Mouse (Mus musculus): Measurements from ENCODE around the gene Crabp2. TPM values are rescaled to one million over a fixed set of nuclear protein-coding genes. Genes with fewer than 3 reads are reported as not detected.

The Crabp2 gene
- polyA plus RNA-seq, 2 experiments from 2014 or later, result not detected

DNA sequence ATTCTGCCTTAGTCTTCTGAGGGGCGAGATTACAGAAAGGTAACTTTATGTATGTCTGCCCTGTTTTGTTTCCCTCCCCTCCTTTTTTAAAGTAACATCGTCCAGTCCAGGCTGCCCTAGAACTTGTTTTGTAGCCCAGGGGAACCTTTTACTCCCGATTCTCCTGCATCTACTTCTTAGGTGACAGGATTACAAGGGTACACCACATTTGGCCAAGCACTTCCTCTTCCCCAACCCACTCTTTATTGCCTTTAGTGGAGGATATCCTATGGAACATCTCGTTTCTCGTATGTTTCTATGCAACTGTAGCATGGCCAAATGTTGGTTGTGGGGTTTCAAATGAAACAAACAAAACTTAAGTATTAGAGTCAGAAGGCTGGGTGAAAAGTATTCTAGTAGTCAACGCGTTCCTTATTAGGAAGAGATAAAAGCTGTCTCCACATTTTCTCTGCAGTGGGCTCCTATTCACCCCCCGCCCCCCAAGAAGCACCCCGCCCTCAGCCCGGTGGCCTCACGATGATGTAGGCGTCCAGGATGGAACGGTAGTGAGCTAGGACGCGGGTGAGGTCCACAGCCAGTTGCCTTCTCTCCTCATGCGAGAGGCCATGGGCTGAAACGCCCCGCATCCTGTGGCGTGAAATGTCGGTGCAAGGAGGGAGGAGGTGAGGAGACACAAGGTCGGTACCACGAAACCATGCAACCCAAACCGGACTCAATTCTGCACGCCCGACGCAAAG lies 19.0 kb upstream of the Crabp2 start:
- no peak for ATAC-seq

DNA sequence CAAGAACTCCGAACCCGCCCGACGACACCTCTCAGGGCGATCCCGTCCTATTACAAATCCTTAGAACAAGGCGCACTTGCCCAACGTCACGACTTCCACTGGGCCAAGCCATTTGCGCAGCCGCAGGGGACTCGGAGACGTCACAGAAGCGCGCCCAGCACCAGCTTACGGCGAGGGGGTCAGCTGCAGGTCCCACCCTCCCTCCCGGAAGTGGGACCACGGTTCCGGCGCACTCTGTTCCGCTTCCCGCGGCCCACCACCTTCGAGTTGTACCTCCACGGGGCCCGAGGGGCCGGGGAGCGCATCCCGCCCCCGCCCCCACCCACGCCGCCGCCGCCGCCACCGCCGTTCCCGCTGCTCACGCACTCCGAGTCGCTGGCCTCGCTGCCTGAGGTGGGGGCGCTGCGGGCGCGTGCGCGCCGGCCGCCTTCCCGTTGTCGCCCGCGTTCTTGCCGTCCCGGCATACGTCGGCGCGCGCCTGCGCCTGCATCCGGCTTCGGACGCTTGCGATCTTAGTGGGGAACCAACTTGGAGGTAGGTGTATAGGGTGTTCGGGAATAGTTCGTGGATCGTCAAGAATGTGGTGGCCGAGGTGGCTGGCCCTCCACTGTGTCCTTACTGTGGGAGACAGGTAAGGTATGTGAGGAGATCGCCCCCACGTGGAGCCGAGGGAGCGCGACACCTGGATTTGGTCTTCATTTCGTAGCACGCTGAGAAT lies 18.2 kb upstream of the Crabp2 start, which contains the start of the genes Isg20l2 and Rrnad1:
TSS of gene Isg20l2 (plus strand) at position 237 of the 718 bp plus-strand sequence.
TSS of gene Rrnad1 (minus strand) at position 640 of the 718 bp plus-strand sequence.
- ATAC-seq, result peak; percentile 93

DNA sequence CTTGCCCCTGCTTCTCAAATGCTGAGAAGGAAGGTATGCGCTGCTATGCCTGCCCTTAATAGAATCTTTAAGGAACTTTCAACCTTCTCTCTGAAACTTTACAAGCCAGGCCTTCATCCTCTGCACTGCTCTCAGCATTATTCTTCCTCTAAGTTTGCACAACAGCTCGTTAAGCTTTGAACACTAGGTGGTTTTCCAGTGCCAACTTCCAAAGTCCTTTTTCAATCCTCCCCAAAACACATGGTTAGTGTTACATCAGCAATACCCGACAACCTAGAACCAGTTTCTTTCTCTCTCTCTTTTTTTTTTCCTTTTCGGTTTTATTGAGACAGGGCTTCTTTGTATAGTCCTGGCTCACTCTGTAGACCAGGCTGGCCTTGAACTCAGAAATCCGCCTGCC lies 14.4 kb upstream of the Crabp2 start:
- ATAC-seq, result no peak

- no peak for ATAC-seq
Measured at GRCm38 (mm10) chr3:87934501-87934900, 14.0 kb upstream of the Crabp2 start.

GRCm38 (mm10) chr3:87935201-87935600 lies 13.3 kb upstream of the Crabp2 start:
- no peak for ATAC-seq

DNA sequence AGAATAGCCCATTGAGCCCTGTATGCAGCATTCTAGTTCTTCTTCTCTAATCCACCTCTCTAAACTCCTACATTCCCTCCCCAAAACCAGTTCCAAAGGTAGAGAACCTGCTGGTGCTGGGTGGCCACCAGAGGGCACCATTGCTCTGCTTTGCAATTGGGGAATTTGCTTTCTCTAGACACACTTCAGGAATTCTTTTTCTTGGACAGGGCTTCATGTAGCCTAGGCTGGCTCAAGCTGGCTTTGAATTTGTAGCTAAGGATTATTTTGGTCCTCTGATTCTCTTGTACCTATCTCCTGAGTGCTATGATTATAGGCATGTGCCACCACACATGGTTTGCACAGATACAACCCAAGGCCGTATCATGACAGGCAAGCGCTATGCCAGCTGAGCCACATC lies 12.7 kb upstream of the Crabp2 start:
- no peak for ATAC-seq

- no peak for ATAC-seq
Measured at GRCm38 (mm10) chr3:87940611-87941010, 7.9 kb upstream of the Crabp2 start.

DNA sequence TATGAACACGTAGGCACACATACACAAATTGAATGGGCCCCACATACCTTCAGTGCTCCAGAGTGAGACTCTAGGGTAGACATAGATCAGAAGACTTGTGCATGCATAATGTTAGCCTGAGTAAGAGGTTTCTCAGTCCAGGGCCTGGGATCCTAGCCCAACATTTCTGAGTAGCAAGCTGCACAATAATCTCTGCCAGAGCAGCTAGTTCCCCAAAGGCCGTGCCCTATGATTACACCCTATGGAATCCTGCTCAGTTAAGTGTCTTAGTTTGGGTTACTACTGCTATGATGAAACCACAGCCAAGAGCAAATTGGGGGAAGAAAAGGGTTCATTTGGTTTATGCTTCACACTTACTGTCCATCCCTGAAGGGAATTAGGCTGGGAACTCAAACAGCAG lies 6.0 kb upstream of the Crabp2 start:
- no peak for ATAC-seq

GRCm38 (mm10) chr3:87943586-87943985 lies 4.9 kb upstream of the Crabp2 start:
- no peak for ATAC-seq

DNA sequence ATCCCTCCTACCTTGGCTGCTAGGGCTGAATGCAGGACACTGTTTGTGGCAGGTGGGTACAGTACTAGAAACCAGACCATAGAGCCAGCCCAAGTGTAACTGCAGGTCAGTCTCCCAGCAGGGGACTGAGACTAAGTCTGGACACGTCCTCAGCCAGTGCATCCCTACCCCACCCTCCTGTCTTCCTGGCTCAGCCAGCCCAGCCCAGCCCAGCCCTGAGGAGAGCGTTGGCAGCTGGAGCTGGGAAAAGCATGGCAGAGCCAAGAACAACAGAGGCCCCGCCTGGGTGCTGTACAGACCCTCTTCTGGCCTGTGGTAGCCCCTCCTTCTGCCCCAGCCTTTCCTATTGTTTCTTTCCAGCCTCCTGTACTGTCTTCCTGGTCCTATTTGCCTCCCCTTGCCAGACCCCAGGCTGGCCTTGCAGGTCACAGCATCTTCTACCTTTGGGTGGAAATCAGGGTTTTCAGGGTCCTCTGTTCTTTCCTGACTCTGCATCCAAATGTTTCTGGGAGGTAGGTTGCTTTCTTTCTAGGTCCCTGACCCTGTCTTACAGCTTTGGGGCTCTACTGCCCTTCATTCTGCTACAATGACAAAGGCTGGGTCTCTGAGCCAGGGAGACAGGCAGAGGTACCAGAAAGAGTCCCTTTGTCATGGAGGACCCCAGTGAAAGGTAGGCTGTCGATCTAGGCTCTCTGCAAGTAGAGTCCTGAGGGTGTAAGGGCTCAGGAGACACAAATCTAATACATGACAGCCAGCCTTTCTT lies 3.4 kb upstream of the Crabp2 start:
- ATAC-seq, result no peak

DNA sequence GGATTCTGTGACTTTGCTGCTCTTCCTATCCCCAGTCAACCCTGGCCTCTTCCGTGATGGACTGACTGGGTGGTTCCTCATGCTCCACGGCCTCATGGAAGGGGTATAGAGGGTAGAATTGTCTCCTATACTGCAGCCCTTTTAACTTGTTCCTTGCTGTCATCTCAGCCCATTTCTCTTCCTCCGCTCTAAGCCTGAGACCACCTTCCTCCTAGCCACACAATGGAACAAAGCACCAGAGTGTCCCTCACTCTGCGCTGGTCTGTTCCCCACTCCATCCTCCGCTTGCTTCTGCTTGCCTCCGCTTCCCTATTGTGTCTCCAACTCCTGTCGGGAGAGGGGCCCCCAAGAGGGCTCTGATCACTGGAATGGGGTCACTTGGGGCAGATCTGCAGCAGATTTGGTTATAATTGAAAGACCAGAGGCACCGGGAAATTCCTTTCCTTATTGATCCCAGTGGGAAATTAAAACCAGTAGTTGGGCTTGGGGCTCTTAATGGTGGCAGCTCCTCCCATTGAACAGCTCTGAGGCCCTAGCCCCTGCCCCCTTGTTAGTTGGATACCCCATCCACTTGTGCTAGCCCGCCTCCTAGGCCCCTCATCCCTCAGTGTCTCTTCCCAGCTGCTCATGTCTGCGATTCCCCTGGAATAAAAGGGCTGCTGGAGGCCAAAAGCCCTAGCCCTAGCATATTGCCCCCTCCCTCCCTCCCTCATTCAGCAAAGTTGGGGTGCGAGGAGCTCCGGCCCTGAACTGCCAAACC lies 2.5 kb upstream of the Crabp2 start:
- no peak for ATAC-seq

GRCm38 (mm10) chr3:87946541-87946860 lies 2.0 kb upstream of the Crabp2 start:
- ATAC-seq, result no peak

DNA sequence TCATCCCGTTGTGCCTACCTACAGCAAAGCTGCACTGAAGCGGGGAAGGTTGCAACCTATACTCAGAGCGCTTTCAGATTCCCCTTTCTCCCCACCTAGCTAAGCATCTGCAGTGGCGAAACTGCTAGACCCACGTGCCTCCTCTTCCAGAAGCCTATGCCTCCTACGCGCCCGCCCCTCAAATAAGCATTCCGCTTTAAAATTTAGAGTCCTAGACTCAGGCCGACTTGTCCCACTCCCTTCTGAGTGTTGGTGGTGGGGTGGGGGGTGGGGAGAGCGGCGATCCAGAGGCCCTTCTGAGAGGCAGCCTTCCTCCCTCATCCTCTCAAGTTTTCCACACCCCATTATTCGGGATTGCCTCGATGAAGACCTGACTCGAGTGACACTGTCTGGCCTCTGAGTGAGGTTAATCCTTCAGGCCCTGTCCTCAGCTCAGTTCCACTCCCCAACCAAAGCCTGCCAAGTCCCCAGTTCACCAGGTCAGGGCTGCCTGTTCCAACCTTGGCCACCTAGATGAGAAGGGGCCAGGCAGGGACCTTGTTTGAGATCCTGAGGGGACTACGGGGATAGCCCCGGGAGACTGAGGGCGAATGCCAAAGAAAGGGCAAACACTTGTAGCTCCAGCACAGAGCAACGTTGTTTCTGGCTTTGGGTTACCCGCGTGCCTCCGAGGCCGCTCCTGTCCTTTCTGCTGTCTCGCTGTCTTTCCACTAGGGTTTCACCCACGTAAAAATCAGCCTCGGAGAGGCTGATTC lies 1.2 kb upstream of the Crabp2 start:
- ATAC-seq, result no peak

- no peak for ATAC-seq
Measured at GRCm38 (mm10) chr3:87947811-87948199, 661 bp upstream of the Crabp2 start.

DNA sequence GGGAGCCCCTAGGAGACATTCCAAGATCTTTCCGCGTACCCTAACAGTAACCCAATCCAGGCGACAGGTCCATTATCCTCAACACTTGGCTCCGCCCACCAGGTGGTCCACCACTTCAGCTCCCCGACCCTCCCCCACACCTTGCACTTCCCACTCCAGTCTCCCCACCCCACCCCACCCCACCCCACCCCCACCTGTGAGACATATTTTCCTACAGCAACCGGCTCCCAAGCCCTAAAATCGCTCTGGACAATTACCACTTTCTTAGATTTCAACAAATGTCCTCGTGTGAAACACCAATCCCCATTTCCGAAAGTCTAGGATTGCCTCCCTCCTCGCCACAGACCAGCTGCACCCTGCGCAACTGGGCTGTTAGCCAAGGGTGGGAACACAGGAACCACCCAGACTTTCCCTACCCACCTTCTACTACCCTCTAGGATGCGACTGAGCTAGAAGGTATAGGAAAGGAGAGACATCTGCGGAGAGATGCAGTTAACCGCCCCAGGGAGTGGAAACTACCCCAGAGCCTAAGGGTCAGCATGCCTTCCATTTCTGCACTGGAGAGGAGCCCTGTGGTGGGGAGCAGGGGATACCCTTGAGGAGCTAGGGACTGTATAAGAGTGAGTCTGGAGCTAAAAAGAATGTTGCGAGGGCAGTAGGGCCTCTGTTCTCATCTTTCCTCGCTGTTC lies 944 bp downstream of the Crabp2 start:
- no peak for ATAC-seq

DNA sequence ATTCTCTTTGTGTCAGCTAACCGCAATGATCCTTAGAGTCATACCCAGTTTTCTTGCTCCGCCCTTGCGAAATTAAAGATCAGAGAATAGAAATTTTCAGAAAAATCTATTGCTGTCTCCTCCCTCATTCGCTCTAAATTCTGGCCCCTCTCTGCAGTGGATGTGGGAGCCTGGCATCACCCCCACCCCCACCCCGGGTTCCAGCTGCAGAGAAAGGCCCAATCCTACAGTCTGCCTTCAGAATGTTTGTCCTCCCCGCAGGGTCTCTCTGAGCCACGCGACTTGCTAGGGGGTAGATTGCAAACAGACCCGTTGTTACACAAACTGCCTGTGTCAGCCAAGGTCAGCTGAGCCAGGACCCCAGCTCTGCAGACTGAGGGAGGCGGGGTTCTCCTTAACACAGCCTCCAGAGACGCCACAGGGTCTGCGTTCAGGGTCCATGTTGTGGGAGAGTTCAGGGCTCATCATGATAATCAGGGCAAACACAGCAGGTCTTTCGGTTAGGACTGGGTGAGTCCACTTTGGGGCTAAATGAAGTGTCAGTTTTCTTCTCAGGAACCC lies 1.6 kb downstream of the Crabp2 start:
- no peak for ATAC-seq

DNA sequence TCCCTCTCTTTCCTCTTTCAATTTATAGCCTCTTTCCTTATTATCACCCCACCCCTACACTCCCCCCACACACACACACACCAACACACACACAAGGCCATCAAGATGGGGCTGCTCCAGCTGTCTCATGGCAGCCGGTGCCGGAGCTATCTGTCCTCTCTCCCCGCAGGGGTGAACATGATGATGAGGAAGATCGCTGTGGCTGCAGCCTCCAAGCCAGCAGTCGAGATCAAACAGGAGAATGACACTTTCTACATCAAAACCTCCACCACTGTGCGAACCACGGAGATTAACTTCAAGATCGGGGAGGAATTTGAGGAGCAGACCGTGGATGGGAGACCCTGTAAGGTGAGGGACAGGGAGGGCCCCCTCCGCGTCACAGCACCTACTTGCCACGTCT lies 3.5 kb downstream of the Crabp2 start:
- no peak for ATAC-seq

GRCm38 (mm10) chr3:87952440-87952839 lies 4.0 kb downstream of the Crabp2 start:
- no peak for ATAC-seq

- no peak for ATAC-seq
Measured at GRCm38 (mm10) chr3:87958056-87958455, 9.6 kb downstream of the Crabp2 start.

DNA sequence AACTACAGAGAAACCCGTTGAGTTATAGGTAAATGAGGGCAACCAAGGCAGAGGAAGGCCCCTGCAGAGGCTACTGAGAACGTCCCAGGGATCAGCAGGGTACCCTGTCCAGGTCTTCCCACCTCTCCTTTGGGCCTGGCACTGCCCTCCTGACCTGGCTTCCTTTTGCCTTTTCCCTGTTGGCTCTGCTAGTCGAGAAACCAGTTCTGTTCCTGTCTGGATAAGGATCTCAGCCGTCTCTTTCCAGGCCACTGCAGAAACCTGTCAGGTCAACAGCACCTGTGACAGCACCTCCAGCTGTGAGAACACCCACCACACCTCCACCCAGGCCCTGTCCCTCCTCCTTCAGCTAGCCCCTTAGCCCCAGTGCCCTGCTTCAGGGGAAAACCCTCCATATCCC lies 10.0 kb downstream of the Crabp2 start:
- no peak for ATAC-seq

GRCm38 (mm10) chr3:87958967-87959366 lies 10.5 kb downstream of the Crabp2 start:
- no peak for ATAC-seq
